Mouse (Mus musculus) hindbrain, postnatal 0 days (tissue): ENCODE data around the gene Ogfod2. TPM values are rescaled to one million over a fixed set of nuclear protein-coding genes. Genes with fewer than 3 reads are reported as not detected.
A peak's percentile ranks its signal among the peaks of the same experiment; 100 is the strongest.

Source experiments
- ATAC-seq: fragments of 200-750 bp; cut with Nextera tagmentation; 2 replicates; pipeline ENCODE4 v1.8.0; 2017; ENCODE audit warnings: mild to moderate bottlenecking, moderate TSS enrichment, moderate library complexity
- DNase-seq: peaks from one replicate; pipeline ENCODE4 v3.0.0-alpha.2; 2015; ENCODE audit warnings: low spot score
- H3K27ac ChIP-seq: fragments of 300-500 bp; sonication (generic); 2 replicates; pipeline ENCODE4 v1.5.1; 2014; ENCODE audit warnings: mild to moderate bottlenecking
- H3K27me3 ChIP-seq: fragments of 300-500 bp; sonication (generic); 2 replicates; pipeline ENCODE4 v1.6.1; 2014; ENCODE audit warnings: low read length, mixed read lengths; ENCODE audit not compliant: insufficient read depth
- H3K36me3 ChIP-seq: fragments of 300-500 bp; sonication (generic); 2 replicates; pipeline ENCODE4 v1.6.1; 2014; ENCODE audit warnings: low read length, mixed read lengths; ENCODE audit not compliant: insufficient read depth
- H3K4me1 ChIP-seq: fragments of 300-500 bp; sonication (generic); 2 replicates; pipeline ENCODE4 v1.6.1; 2014; ENCODE audit warnings: antibody characterized with exemption, low read length, mixed read lengths; ENCODE audit not compliant: insufficient read depth
- H3K4me2 ChIP-seq: fragments of 300-500 bp; sonication (generic); 2 replicates; pipeline ENCODE4 v1.6.1; 2014; ENCODE audit warnings: low read depth, mild to moderate bottlenecking, low read length, moderate library complexity, mixed read lengths
- H3K4me3 ChIP-seq: fragments of 300-500 bp; sonication (generic); 2 replicates; pipeline ENCODE4 v1.5.1; 2014; ENCODE audit warnings: low read length
- H3K9ac ChIP-seq: fragments of 300-500 bp; sonication (generic); replicated peaks from 2 replicates; pipeline ENCODE4 v1.6.1; 2014; ENCODE audit warnings: mild to moderate bottlenecking, low read length, moderate library complexity, mixed read lengths
- H3K9me3 ChIP-seq: fragments of 300-500 bp; sonication (generic); 2 replicates; pipeline ENCODE4 v1.6.1; 2016; ENCODE audit warnings: low read length, mixed read lengths
- CTCF ChIP-seq: IDR thresholded peaks from 2 replicates; pipeline ENCODE4 v1.5.1; 2016; ENCODE audit warnings: antibody characterized with exemption, control low read depth, low read depth
- WGBS: fragments of 180-500 bp; shearing (Covaris S2); extraction: QIAGEN DNeasy Blood & Tissue Kit; methylation state at CpG from one replicate; pipeline ENCODE4 v1.1.7; 2014; 5-methylcytosine and 5-hydroxymethylcytosine counted together
- polyA plus RNA-seq: library from polyadenylated mRNA; unstranded; fragments of >200 nt; fragmentation: Nextera tagmentation; extraction: Ambion mirVana; gene quantifications from 2 replicates; pipeline ENCODE4 v1.2.1, GENCODE M21; 2015
- total RNA-seq: library from RNA; depleted of rRNA; stranded (reverse); fragments of >200 nt; gene quantifications from 2 replicates; pipeline ENCODE4 v1.2.3, GENCODE M21; 2014

Ogfod2 gene
- total and polyA plus RNA-seq, 2 experiments from 2014 or later = 38.2 to 52.0 TPM

GRCm38 (mm10) chr5:124095077-124095581 lies 17.0 kb upstream of the Ogfod2 start:
- Histone ChIP-seq H3K4me3 (peak overlapping the region; percentile 44), H3K27ac (peak overlapping the region; percentile 63), H3K9ac (peak overlapping the region; percentile 61), H3K4me1 (no peaks in the 10 kb centered on the region), H3K4me2 (peak overlapping the region; percentile 61), H3K36me3 (no peaks in the 10 kb centered on the region), H3K27me3 (no peaks in the 10 kb centered on the region), H3K9me3 (no peaks in the 10 kb centered on the region)
- TF ChIP-seq CTCF = peak; percentile 26; the same call in 1 of the 2 replicates
- peak; percentile 66 for ATAC-seq
- WGBS = 10% methylated on average over 18 of the region's 19 CpGs
- no peak for DNase-seq

DNA sequence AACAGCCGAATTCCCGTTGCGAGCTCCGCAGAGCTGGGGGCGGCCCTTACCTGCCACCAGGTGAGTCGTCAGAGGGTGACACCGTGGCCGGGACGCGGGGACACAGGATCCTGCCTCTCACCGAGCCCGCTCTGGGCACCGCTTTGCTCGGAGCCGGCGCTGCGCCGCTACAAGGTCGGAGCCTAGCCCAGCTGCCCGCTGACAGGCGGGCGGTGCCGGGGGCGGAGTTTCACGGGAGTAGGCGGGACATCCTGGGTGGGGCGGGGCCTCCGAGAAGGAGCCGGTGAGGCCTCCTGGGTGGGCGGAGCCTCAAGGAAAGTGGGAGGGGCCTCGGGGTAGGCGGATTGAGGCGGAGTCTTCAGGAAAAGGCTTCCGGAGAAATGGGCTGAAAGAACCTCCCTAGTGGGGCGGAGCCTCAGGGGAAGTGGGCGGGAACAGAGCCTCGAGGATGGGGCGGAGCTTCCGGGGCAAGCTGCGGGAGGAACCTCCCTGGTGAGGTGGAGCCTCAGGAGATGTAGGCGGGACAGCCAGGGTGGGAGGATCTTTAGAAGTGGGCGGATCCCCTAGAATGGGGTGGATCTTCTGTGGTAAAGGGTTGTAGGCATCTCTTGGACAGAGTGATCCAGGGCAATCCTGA lies 16.4 kb upstream of the Ogfod2 start, which contains the start of gene Abcb9:
Gene Abcb9 (minus strand): TSS at position 203 of the 637 bp plus-strand sequence.
- Histone ChIP-seq H3K4me3 (peak within 1 kb of the TSS; percentile 44), H3K27ac (peak within 1 kb of the TSS; percentile 63), H3K36me3 (no peaks in the 10 kb centered on the region), H3K4me1 (no peaks in the 10 kb centered on the region), H3K4me2 (peak within 1 kb of the TSS; percentile 61), H3K27me3 (no peaks in the 10 kb centered on the region), H3K9ac (peak within 1 kb of the TSS; percentile 61), H3K9me3 (no peaks in the 10 kb centered on the region)
- 3% methylated on average over 40 of the region's 42 CpGs for WGBS
- ATAC-seq (peak; percentile 85), DNase-seq (peak; percentile 93)
- TF ChIP-seq CTCF = no peak

DNA sequence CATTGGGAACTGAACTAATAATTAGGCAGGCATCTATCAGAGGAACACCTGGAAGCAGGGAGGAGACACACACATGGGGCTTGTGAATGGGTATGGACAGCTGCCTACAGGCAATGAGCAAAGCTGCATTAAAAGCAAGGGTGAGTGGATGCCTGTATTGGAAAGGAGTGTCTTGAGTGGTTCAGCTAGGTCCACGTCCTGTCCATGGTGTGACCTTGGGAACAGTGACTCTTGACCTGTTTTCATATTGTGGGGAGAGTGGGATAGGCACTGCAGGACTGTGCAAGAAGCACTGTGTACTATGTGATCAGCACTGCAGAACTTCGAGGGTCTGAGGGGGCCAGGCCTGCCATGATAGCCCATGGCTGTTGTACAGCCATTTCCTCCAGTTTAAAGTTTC lies 13.2 kb upstream of the Ogfod2 start:
- H3K4me3 ChIP-seq = no peak overlapping the region
- no peak overlapping the region for H3K4me2 ChIP-seq
- H3K27me3 ChIP-seq = no peaks in the 10 kb centered on the region
- no peak overlapping the region for H3K27ac ChIP-seq
- no peaks in the 10 kb centered on the region for H3K4me1 ChIP-seq
- no peak overlapping the region for H3K9ac ChIP-seq
- ATAC-seq (no peak), DNase-seq (no peak)
- no peaks in the 10 kb centered on the region for H3K9me3 ChIP-seq
- no peaks in the 10 kb centered on the region for H3K36me3 ChIP-seq
- no peak for TF ChIP-seq CTCF
- WGBS = 88% methylated on average over 2 of the region's 2 CpGs

DNA sequence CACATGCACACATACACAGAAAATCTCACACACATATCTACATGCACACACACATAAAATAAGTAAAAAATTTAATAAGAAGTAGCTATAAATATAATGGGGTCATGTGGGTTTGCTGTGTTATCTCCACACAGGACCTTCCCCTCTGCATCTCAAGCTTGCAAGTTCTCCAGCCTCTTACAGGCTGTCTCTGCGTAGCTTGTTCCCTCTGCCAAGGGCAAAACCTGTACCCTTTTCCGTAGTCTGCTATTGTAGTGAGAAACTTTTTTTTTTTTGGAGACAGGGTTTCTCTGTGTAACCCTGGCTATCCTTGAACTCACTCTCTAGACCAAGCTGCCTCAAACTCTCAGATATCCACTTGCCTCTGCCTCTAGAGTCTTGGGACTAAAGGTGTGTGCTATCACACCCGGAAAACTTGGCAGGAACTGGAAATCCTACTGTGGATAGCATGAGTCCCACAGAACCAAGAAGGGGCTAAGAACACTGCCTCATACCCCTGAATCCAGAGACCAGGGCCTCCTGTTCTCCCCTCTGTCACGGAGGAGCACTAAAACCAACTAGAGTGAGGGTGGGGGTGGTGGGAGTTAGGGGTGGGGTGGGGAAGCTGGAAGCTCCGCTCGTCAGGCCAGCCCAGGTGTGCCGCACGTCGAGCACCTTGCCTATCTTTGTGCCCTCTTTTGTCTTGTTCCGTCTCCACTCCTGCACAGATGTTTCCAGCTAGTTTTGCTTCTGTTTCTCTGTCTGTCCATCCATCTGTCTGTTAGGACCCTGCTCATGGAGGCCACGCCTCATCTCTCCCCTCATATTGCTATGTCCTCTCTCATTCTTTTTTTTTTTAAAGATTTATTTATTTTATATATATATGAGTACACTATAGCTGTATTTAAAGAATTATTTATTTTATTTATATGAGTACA lies 11.7 kb upstream of the Ogfod2 start:
- DNase-seq = no peak
- Histone ChIP-seq H3K4me3 (no peak overlapping the region), H3K36me3 (no peaks in the 10 kb centered on the region), H3K27me3 (no peaks in the 10 kb centered on the region), H3K9me3 (no peaks in the 10 kb centered on the region), H3K27ac (no peak overlapping the region), H3K9ac (no peak overlapping the region), H3K4me1 (no peaks in the 10 kb centered on the region), H3K4me2 (no peak overlapping the region)
- no peak for TF ChIP-seq CTCF
- ATAC-seq = no peak
- 90% methylated on average over 11 of the region's 11 CpGs for WGBS

DNA sequence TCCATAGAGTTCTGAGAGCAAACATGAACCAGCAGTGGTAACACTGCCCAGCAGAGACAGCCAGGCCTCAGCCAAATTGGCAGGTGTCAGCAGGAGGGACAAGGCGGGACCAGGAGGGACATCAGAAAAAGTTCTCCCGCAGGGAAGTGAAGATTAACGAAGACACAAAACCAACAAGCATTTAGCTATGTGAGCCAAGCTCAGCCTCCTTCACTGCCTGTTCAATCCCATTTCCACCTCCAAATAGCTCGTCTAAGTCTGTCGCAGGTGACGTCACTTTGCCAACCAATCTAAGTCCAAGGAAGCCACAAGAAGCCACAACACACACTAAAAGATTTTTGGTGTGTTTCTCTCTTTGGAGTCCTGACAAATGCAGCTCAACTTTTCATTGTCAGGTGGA lies 9.8 kb upstream of the Ogfod2 start:
- WGBS = 86% methylated on average over 6 of the region's 6 CpGs
- Histone ChIP-seq H3K4me2 (no peak overlapping the region), H3K4me1 (no peaks in the 10 kb centered on the region), H3K27me3 (no peaks in the 10 kb centered on the region), H3K9ac (no peak overlapping the region), H3K4me3 (no peak overlapping the region), H3K36me3 (no peaks in the 10 kb centered on the region), H3K27ac (no peak overlapping the region), H3K9me3 (no peaks in the 10 kb centered on the region)
- no peak for TF ChIP-seq CTCF
- ATAC-seq = no peak
- no peak for DNase-seq

DNA sequence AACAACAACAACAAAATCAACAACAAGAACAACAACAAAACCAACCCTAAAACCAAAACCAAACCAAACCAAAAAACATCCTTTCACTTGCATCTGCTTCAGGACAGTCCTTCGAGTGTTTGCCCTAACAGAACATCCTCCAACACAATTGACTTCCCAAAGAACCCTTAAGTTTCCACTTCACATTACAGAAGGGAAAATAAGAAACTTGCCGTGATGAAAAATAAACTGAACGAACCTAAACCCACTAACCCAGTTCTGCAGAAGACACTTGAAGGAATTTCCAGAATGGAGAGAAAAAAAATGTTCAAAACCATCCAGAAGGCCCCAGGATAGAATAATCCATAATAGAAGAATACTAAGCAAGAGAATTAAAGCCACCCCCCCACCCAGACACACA lies 9.1 kb upstream of the Ogfod2 start:
- Histone ChIP-seq H3K4me2 (no peak overlapping the region), H3K9me3 (no peaks in the 10 kb centered on the region), H3K27me3 (no peaks in the 10 kb centered on the region), H3K4me3 (no peak overlapping the region), H3K4me1 (no peaks in the 10 kb centered on the region), H3K36me3 (no peaks in the 10 kb centered on the region), H3K27ac (no peak overlapping the region), H3K9ac (no peak overlapping the region)
- ATAC-seq (no peak), DNase-seq (no peak)
- TF ChIP-seq CTCF = no peak
- WGBS = 84% methylated on average over 3 of the region's 3 CpGs
